8 mouse cellular contexts compared by ENCODE assay signal in the genomic region with DNA sequence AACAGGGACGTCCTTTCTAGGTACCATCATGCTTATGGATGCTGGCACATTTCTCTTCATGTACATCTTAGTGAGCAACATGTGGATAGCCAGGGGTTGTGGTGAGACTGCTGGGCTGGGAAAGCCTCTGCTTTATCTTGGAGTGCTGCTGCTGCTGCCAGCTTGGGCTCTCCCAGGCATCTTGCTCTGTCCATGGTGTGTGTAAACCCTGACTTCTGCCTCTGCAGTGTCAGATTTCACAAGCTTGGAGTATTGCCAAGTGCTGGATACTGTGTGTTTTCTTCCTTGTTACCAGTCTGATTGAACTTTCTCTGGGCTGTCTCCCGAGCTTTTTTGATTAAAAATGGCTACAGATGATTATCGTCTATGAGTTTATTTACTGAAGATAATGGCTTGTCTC. TPM values are rescaled to one million over a fixed set of nuclear protein-coding genes. Genes with fewer than 3 reads are reported as not detected.
A peak's percentile ranks its signal among the peaks of the same experiment; 100 is the strongest.
DNase-seq lines count a peak whose midpoint lies in the region; ATAC-seq and TF ChIP-seq lines count a peak whose summit lies in the region.

No protein-coding gene starts in this region.

- no peaks in the 10 kb centered on the region for H3K27me3 ChIP-seq in heart, embryonic 10.5 days (ENCODE audit: insufficient read depth, poor library complexity, severe bottlenecking)
- no peaks in the 10 kb centered on the region for H3K27me3 ChIP-seq in kidney, embryonic 16.5 days (ENCODE audit: insufficient read depth, low read length)

- no peak overlapping the region for H3K4me3 ChIP-seq in heart, embryonic 10.5 days
- H3K4me3 ChIP-seq in kidney, embryonic 16.5 days (ENCODE audit: low read length) = no peak overlapping the region

- no peak overlapping the region for H3K4me2 ChIP-seq in kidney, embryonic 16.5 days (replicated peaks; ENCODE audit: low read depth, low read length)

- H3K4me1 ChIP-seq in heart, embryonic 10.5 days = peaks cover 12% of the 10 kb centered on the region
- no peaks in the 10 kb centered on the region for H3K4me1 ChIP-seq in kidney, embryonic 16.5 days (ENCODE audit: insufficient read depth, low read length)

- TF ChIP-seq POLR2A in brain, embryonic 14.5 days (IDR thresholded peaks at IDR 0.05; ENCODE audit: borderline replicate concordance, extremely low read depth, insufficient read depth, insufficient read length, poor library complexity, severe bottlenecking) = no peak

- no peak for TF ChIP-seq CTCF in brain, embryonic 14.5 days (IDR thresholded peaks at IDR 0.05; ENCODE audit: borderline replicate concordance, extremely low read depth, insufficient read depth, insufficient read length)

- peaks cover 8% of the 10 kb centered on the region; the same call in 1 of the 2 replicates for H3K36me3 ChIP-seq in heart, embryonic 10.5 days
- H3K36me3 ChIP-seq in kidney, embryonic 16.5 days (ENCODE audit: insufficient read depth, low read length) = no peaks in the 10 kb centered on the region

- H3K9me3 ChIP-seq in heart, embryonic 10.5 days = no peaks in the 10 kb centered on the region
- H3K9me3 ChIP-seq in kidney, embryonic 16.5 days (ENCODE audit: low read length) = no peaks in the 10 kb centered on the region

- H3K27ac ChIP-seq in heart, embryonic 10.5 days = no peak overlapping the region
- H3K27ac ChIP-seq in kidney, embryonic 16.5 days (ENCODE audit: low read length) = 0 out of 2 replicates have a peak overlapping the region, but pooled peaks have one; percentile 28

- WGBS in heart, embryonic 10.5 days = 39% methylated on average over 3 of the region's 3 CpGs
- WGBS in kidney, embryonic 16.5 days = 33% methylated on average over 3 of the region's 3 CpGs

- ATAC-seq in kidney, embryonic 16.5 days (ENCODE audit: low FRiP score, low TSS enrichment) = peak; percentile 84
- no peak for ATAC-seq in inflammation-experienced regulatory T-cells, adult 6 months

- intact Hi-C loops in heart, postnatal 25 days (cut with DNase I) = loop anchor here (5.0 kb wide), 1 partner anchor 235 kb away; no protein-coding TSS in a partner anchor

- peak; percentile 83 for DNase-seq in heart, embryonic 10.5 days (ENCODE audit: low spot score)
- no peak for DNase-seq in heart, postnatal 25 days (ENCODE audit: low spot score)
- DNase-seq in brain, embryonic 14.5 days (ENCODE audit: low read depth) = peak; percentile 63
- DNase-seq in mesoderm, embryonic 11.5 days (ENCODE audit: low read depth, low spot score) = peak; percentile 71
- no peak for DNase-seq in right cerebral cortex, postnatal 36 days (ENCODE audit: low spot score in 2 of 2)
- DNase-seq in layer of hippocampus, adult 9-10 months (ENCODE audit: low spot score) = no peak

- no peak overlapping the region for H3K9ac ChIP-seq in kidney, embryonic 16.5 days (replicated peaks; ENCODE audit: low read length)

RNA-seq across cellular contexts. Expression of a gene that starts 45.6 kb away (rescaled TPM):
- 0.21 TPM in 1 of 2 replicates, not detected in the other for polyA plus RNA-seq in heart, embryonic 10.5 days (2016; fragmentation: Nextera tagmentation; extraction: Ambion mirVana)
- not detected for total RNA-seq in heart, postnatal 25 days (2021)
- not detected in 2 replicates for polyA plus RNA-seq in brain, embryonic 14.5 days (2012; rRNA removed)
- 0.16 TPM in 1 of 2 replicates, not detected in the other for polyA plus RNA-seq in kidney, embryonic 16.5 days (2015; fragmentation: Nextera tagmentation; extraction: Ambion mirVana)
- polyA plus RNA-seq in inflammation-experienced regulatory T-cells, adult 6 months (2017; shearing (Covaris generic)) = not detected

RNA-seq across cellular contexts. Expression of a gene that starts 54.9 kb away (rescaled TPM):
- polyA plus RNA-seq in heart, embryonic 10.5 days (2016; fragmentation: Nextera tagmentation; extraction: Ambion mirVana) = 0.15 and 4.3 TPM in 2 replicates
- total RNA-seq in heart, postnatal 25 days (2021) = not detected
- 0.15 and 0.22 TPM in 2 replicates for polyA plus RNA-seq in brain, embryonic 14.5 days (2012; rRNA removed)
- 7.1 and 9.3 TPM in 2 replicates for polyA plus RNA-seq in kidney, embryonic 16.5 days (2015; fragmentation: Nextera tagmentation; extraction: Ambion mirVana)
- not detected for polyA plus RNA-seq in inflammation-experienced regulatory T-cells, adult 6 months (2017; shearing (Covaris generic))

Comparison
In these comparisons a context has a peak if more than half of its experiments do, and no peak if none do; other contexts are left out.
1. DNase-seq: peak in heart, embryonic 10.5 days (single experiment), brain, embryonic 14.5 days (single experiment) and mesoderm, embryonic 11.5 days (single experiment); none in heart, postnatal 25 days (single experiment), right cerebral cortex, postnatal 36 days (0 of 2) and layer of hippocampus, adult 9-10 months (single experiment).